Mouse (Mus musculus) bone marrow macrophage, adult 2 months (primary cell): ENCODE measurements around the gene Gm29666.
A peak's percentile ranks its signal among the peaks of the same experiment; 100 is the strongest.

Experiments used
- CTCF ChIP-seq: IDR thresholded peaks from 2 replicates; pipeline ENCODE4 v1.5.1; 2012; ENCODE audit warnings: low read depth, mild to moderate bottlenecking, low read length, moderate library complexity
- POLR2A ChIP-seq: IDR thresholded peaks from 2 replicates; pipeline ENCODE4 v1.6.1; 2012; ENCODE audit warnings: mild to moderate bottlenecking, low read depth, low read length, borderline replicate concordance

- TF ChIP-seq CTCF (peak; percentile 64), POLR2A (no peak)
These were observed 28.2 kb downstream of the Gm29666 start for GRCm38 (mm10) chr15:84891658-84892057.
